Mouse (Mus musculus) heart, adult 2 months (tissue): ENCODE results near the gene Ano1.

ENCODE experiments used
- CTCF ChIP-seq: fragments of 200-600 bp; IDR thresholded peaks from 2 replicates; pipeline ENCODE4 v1.8.1; 2022; ENCODE audit warnings: antibody characterized with exemption, mild to moderate bottlenecking, moderate library complexity
- POLR2A ChIP-seq: fragments of 200-500 bp; IDR thresholded peaks from 2 replicates; pipeline ENCODE4 v1.6.1; 2011; ENCODE audit warnings: mild to moderate bottlenecking, low read depth, low read length, control low read depth; ENCODE audit not compliant: insufficient read depth

GRCm38 (mm10) chr7:144583619-144584018 lies 168.2 kb downstream of the Ano1 start:
- peak; percentile 63 for TF ChIP-seq CTCF
- no peak for TF ChIP-seq POLR2A
